Mouse (Mus musculus) naive thymus-derived CD4-positive, alpha-beta T cell, adult 2 months (primary cell): Measurements from ENCODE around the gene Gtpbp1.

Experiments used
- DNase-seq: peaks from one replicate; pipeline ENCODE4 v3.0.0-alpha.2; 2011; ENCODE audit warnings: low read depth

The Gtpbp1 gene

GRCm38 (mm10) chr15:79755176-79755575 lies 64.5 kb downstream of the Gtpbp1 start:
- DNase-seq = no peak

- DNase-seq = no peak
Observed at GRCm38 (mm10) chr15:79755977-79756625, 65.5 kb downstream of the Gtpbp1 start.

DNA sequence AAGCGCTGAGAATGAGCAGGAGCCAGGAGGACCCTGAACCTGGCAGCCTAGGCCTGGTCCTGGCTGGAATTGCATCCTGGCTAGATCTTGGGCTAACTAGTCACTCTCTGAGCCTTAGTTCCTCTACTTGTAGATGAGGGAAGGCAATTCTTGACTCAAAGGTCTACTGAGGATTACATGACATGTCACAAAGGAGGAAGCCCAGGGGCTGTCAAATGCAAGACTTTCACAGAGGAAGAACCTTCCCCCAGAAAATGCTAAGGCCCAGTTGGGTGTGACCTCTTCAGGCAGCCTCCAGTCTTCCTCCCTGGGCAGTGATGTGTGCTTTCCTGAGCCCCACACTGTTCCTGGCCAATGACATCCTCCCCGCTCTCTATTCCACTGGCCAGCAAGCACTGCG lies 66.5 kb downstream of the Gtpbp1 start:
- no peak for DNase-seq

DNA sequence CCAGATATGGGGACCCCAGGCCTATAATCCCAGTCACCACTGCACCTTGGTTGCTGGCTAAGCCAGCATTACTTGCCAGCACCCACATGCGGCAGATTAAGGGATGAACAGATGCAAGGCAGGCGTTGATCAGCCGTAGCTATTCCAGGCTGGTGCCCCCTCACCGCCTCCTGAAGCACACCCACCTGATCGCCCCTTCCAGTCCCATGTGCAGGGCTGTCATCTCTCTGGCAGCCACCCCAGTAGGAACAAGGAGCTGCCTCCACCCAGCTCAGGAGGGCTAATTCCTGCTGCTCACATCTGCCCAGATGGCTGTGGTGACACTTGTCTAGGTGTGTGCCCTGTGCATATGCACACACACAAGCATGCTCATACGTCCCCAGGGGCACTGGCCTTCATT lies 70.3 kb downstream of the Gtpbp1 start:
- DNase-seq = no peak

- no peak for DNase-seq
Observed at GRCm38 (mm10) chr15:79763001-79763400, 72.4 kb downstream of the Gtpbp1 start.

DNA sequence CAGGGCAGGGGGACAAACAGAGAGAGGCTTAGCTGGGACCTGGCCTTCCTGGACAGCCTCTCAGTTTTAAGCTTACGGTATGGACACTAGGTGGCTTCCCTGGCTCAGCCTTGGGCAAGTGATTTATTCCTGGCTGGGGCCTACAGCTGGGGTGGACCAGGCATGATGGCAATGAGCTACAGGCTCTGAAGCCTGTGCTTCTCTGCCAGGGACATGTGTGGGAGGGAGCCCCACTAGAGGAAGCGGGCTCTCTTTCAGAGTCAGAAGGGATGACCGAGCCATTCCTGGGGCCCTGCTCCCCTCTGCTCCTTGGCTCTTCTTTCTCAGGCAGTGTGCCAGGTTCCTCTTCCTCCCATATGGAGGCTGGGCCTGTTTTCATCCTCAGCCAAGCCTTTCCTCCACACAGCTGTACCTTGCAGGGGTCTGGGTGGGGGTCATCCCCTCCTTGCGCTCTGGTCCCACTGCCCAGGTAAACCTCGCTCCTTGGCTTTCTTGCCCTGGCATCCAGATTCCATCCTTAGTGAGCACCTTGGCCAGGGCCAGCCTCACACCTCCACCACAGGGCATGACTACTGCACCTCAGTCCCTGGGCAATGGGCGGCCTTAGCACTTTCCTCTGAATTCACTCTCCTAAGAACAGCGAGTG lies 73.1 kb downstream of the Gtpbp1 start:
- DNase-seq = no peak

GRCm38 (mm10) chr15:79764539-79765267 lies 74.1 kb downstream of the Gtpbp1 start:
- no peak for DNase-seq

GRCm38 (mm10) chr15:79765361-79765760 lies 74.7 kb downstream of the Gtpbp1 start:
- no peak for DNase-seq

GRCm38 (mm10) chr15:79766168-79766567 lies 75.5 kb downstream of the Gtpbp1 start:
- no peak for DNase-seq

GRCm38 (mm10) chr15:79766586-79767071 lies 76.0 kb downstream of the Gtpbp1 start:
- no peak for DNase-seq

DNA sequence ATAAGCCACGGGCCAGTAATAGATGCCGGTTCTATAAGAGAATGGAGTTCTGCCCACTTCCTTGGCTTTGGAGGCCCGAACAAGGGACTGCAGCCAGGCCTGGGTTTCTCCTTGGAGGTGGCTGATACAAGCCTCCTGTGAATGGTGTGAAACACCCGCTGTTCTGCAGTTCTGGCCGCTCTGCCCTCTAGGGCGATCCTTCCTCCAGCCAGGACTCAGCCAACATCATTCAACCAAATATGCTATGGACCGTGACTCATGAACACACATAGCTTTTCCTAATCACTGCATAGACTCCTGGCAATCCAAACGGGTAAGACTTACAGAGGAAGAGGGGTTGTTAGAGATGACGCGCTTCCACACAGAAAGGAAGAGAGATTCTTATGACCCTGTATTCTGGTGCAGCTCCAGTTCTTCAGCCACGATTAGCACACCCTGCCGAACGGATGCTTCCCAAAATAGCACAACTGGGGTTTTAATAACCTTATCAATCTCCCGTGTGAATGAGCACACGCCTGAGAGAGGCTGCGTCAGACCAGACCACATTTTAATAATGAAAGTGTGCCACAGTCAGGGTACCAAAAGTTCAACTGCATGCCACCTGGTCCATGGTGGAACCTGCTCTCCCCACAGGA lies 76.8 kb downstream of the Gtpbp1 start:
- DNase-seq = no peak

DNA sequence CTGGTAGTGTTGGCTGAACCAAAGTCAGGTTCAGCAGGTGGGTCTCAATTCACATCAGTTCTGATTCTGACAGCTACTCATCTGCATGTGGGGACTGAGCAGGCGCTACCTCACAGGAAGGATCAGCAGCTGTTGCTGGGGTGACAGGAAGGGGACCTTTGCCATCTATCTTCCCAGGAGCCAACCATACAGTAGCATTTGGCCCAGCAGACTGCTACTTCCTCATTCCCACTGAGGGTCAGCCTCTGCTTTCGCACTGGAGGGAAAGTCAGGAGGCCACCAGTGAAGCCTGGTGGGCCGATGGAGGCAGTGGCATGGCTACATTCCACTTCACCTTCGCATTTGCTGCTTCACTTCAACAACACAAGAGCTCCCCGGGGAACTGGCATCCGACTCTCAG lies 77.7 kb downstream of the Gtpbp1 start:
- no peak for DNase-seq

DNA sequence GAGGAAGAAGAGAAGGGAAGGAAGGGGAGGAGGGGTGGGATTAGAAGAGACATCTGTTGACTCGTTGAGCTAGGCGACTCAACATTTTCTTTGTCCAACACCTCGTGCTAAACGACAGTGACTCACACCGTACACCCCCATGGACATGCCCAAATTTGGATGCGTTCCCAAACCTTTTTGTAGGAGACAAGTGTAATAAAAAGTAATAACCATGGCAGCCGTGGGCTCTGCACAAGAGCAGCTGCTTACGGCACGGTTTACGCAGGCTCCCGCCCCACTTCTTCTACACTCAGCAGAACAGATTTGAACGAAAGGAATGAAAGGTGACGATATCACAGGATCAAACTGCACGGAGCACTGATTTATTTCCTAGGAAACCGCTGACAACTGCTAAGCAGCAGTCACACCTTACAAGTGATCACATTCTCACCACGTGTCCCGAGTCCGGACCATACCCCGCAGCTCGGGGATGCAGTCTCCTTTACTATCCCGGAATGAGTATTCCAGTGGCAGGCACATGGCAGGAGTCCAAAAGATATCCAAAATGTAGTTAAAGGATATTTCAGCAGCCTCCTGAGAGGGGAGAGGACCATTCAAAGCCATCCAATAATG lies 80.1 kb downstream of the Gtpbp1 start:
- no peak for DNase-seq
